Mouse (Mus musculus): Measurements from ENCODE around the gene Gm10322.

The Gm10322 gene

GRCm38 (mm10) chr10:59615981-59616520, at the start of gene Gm10322:
Gene Gm10322, plus strand, starts transcription at chr10:59616063.
- in situ Hi-C loops (cut with MboI; ENCODE audit: low pct_unique_long_range_greater_than_20kb in 1 of 2, low sequenced_read_pairs in 2 of 2, unreplicated experiment in 1 of 2): no loop called here

GRCm38 (mm10) chr10:59566968-59567367, 48.9 kb upstream of the Gm10322 start:
- in situ Hi-C loops (cut with MboI; ENCODE audit: low pct_unique_long_range_greater_than_20kb in 1 of 2, low sequenced_read_pairs in 2 of 2, unreplicated experiment in 1 of 2): no loop called here

- in situ Hi-C loops (cut with MboI; ENCODE audit: low pct_unique_long_range_greater_than_20kb in 1 of 2, low sequenced_read_pairs in 2 of 2, unreplicated experiment in 1 of 2): no loop called here
Measured at GRCm38 (mm10) chr10:59568665-59569480, 47.0 kb upstream of the Gm10322 start.

- in situ Hi-C loops (cut with MboI; ENCODE audit: low pct_unique_long_range_greater_than_20kb in 1 of 2, low sequenced_read_pairs in 2 of 2, unreplicated experiment in 1 of 2): no loop called here
Measured at GRCm38 (mm10) chr10:59569481-59569869, 46.4 kb upstream of the Gm10322 start.

- in situ Hi-C loops (cut with MboI; ENCODE audit: low pct_unique_long_range_greater_than_20kb in 1 of 2, low sequenced_read_pairs in 2 of 2, unreplicated experiment in 1 of 2): no loop called here
Measured at GRCm38 (mm10) chr10:59570360-59570759, 45.5 kb upstream of the Gm10322 start.

- in situ Hi-C loops (cut with MboI; ENCODE audit: low pct_unique_long_range_greater_than_20kb in 1 of 2, low sequenced_read_pairs in 2 of 2, unreplicated experiment in 1 of 2): no loop called here
Measured at GRCm38 (mm10) chr10:59570780-59571179, 45.1 kb upstream of the Gm10322 start.

- in situ Hi-C loops (cut with MboI; ENCODE audit: low pct_unique_long_range_greater_than_20kb in 1 of 2, low sequenced_read_pairs in 2 of 2, unreplicated experiment in 1 of 2): no loop called here
Measured at GRCm38 (mm10) chr10:59571273-59571672, 44.6 kb upstream of the Gm10322 start.

- in situ Hi-C loops (cut with MboI; ENCODE audit: low pct_unique_long_range_greater_than_20kb in 1 of 2, low sequenced_read_pairs in 2 of 2, unreplicated experiment in 1 of 2): no loop called here
Measured at GRCm38 (mm10) chr10:59571964-59572363, 43.9 kb upstream of the Gm10322 start.

GRCm38 (mm10) chr10:59576305-59576704, 39.6 kb upstream of the Gm10322 start:
- in situ Hi-C loops (cut with MboI; ENCODE audit: low pct_unique_long_range_greater_than_20kb in 1 of 2, low sequenced_read_pairs in 2 of 2, unreplicated experiment in 1 of 2): no loop called here

GRCm38 (mm10) chr10:59577871-59578801, 37.7 kb upstream of the Gm10322 start:
- in situ Hi-C loops (cut with MboI; ENCODE audit: low pct_unique_long_range_greater_than_20kb in 1 of 2, low sequenced_read_pairs in 2 of 2, unreplicated experiment in 1 of 2): no loop called here

GRCm38 (mm10) chr10:59579645-59580044, 36.2 kb upstream of the Gm10322 start:
- in situ Hi-C loops (cut with MboI; ENCODE audit: low pct_unique_long_range_greater_than_20kb in 1 of 2, low sequenced_read_pairs in 2 of 2, unreplicated experiment in 1 of 2): no loop called here

GRCm38 (mm10) chr10:59580593-59581149, 35.2 kb upstream of the Gm10322 start:
- in situ Hi-C loops (cut with MboI; ENCODE audit: low pct_unique_long_range_greater_than_20kb in 1 of 2, low sequenced_read_pairs in 2 of 2, unreplicated experiment in 1 of 2): no loop called here

- in situ Hi-C loops (cut with MboI; ENCODE audit: low pct_unique_long_range_greater_than_20kb in 1 of 2, low sequenced_read_pairs in 2 of 2, unreplicated experiment in 1 of 2): no loop called here
Measured at GRCm38 (mm10) chr10:59581826-59582543, 33.9 kb upstream of the Gm10322 start.

GRCm38 (mm10) chr10:59585621-59586020, 30.2 kb upstream of the Gm10322 start:
- in situ Hi-C loops (cut with MboI; ENCODE audit: low pct_unique_long_range_greater_than_20kb in 1 of 2, low sequenced_read_pairs in 2 of 2, unreplicated experiment in 1 of 2): no loop called here

GRCm38 (mm10) chr10:59586821-59587220, 29.0 kb upstream of the Gm10322 start:
- in situ Hi-C loops (cut with MboI; ENCODE audit: low pct_unique_long_range_greater_than_20kb in 1 of 2, low sequenced_read_pairs in 2 of 2, unreplicated experiment in 1 of 2): no loop called here

GRCm38 (mm10) chr10:59588135-59588534, 27.7 kb upstream of the Gm10322 start:
- in situ Hi-C loops (cut with MboI; ENCODE audit: low pct_unique_long_range_greater_than_20kb in 1 of 2, low sequenced_read_pairs in 2 of 2, unreplicated experiment in 1 of 2): no loop called here

- in situ Hi-C loops (cut with MboI; ENCODE audit: low pct_unique_long_range_greater_than_20kb in 1 of 2, low sequenced_read_pairs in 2 of 2, unreplicated experiment in 1 of 2): no loop called here
Measured at GRCm38 (mm10) chr10:59589420-59589819, 26.4 kb upstream of the Gm10322 start.

GRCm38 (mm10) chr10:59589856-59590255, 26.0 kb upstream of the Gm10322 start:
- in situ Hi-C loops (cut with MboI; ENCODE audit: low pct_unique_long_range_greater_than_20kb in 1 of 2, low sequenced_read_pairs in 2 of 2, unreplicated experiment in 1 of 2): no loop called here

All from mouse embryonic stem cell (cell line).